Mouse (Mus musculus) bone marrow, adult 2 months (tissue): ENCODE data around the gene Clcn1.

ENCODE experiments used
- CTCF ChIP-seq: fragments of 200-500 bp; IDR thresholded peaks from 2 replicates; pipeline ENCODE4 v1.5.1; 2011; ENCODE audit warnings: low read length, control low read depth; ENCODE audit not compliant: control insufficient read depth, insufficient read depth
- POLR2A ChIP-seq: fragments of 200-500 bp; IDR thresholded peaks from 2 replicates; pipeline ENCODE4 v1.6.1; 2011; ENCODE audit warnings: low read depth, mild to moderate bottlenecking, control low read depth, low read length, borderline replicate concordance; ENCODE audit not compliant: control insufficient read depth

GRCm38 (mm10) chr6:42310427-42311053 lies 24.1 kb downstream of the Clcn1 start:
- TF ChIP-seq CTCF (no peak), POLR2A (no peak)
